Mouse (Mus musculus): ENCODE measurements at regions not wholly inside any gene's neighbourhood (a gene's known extent, or its start where the extent isn't known, plus 50 kb on each side); places are given as distances from the start of the nearest gene placed in this dataset.
A peak's percentile ranks its signal among the peaks of the same experiment; 100 is the strongest.

DNA sequence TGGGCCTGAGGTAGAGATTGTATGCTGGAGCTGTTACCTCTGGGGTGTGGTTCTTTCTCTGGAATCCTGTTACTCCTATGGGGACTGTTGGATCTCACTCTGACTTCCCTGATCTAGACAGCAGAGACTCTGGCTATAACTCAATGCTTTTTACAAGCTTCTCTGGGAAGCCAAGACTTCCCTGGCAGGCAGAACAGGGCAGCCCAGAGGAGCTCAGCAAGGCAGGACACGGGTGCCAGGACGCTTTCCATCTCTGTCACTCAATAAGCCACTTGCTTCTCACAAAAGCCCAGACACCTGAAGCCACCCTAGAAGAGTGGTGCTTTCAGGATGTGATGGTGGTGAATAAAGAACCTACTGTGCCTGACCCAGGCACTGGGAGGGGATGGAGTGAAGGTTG lies 174.0 kb downstream of the Cyp26b1 start:
- no peaks in the 10 kb centered on the region for H3K27me3 ChIP-seq (replicated peaks; ENCODE audit: insufficient read depth, low read length)
- WGBS: 57% methylated on average over 2 of the region's 2 CpGs

DNA sequence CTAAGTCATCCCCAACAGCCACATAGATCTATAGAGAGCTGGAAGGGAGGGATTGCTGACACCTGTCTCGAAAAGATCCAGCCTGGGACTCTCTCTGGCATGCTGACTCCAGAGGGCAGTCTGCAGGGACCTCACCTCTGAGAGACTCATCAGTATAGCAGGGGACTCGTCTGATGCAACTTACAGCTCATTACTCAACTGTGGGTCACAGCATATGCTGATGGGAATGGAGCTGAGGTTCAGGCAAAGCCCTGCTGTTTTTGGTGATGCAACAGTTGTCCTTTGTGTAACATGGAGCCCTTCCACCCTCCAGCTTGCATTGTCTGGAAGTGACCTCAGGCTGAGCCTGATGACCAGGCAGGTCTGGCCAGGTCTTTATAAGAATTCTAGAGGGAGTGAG lies 174.4 kb downstream of the Cyp26b1 start:
- H3K4me1 ChIP-seq (ENCODE audit: insufficient read depth, low read depth, low read length): peaks cover 3% of the 10 kb centered on the region; the same call in 1 of the 2 replicates
- no peak overlapping the region for H3K4me3 ChIP-seq (ENCODE audit: low read depth, low read length)
- H3K9me3 ChIP-seq (ENCODE audit: low read length): no peaks in the 10 kb centered on the region
- no peak overlapping the region for H3K9ac ChIP-seq (replicated peaks; ENCODE audit: low read depth)
- H3K27ac ChIP-seq (ENCODE audit: low read length): no peak overlapping the region
- no peak overlapping the region for H3K4me2 ChIP-seq (replicated peaks; ENCODE audit: low read depth, low read length)
- 49% methylated on average over 2 of the region's 2 CpGs for WGBS
- peak; percentile 14 for DNase-seq (ENCODE audit: low spot score)
- H3K36me3 ChIP-seq (ENCODE audit: insufficient read depth, low read length): no peaks in the 10 kb centered on the region
- ATAC-seq: no peak
- no peaks in the 10 kb centered on the region for H3K27me3 ChIP-seq (replicated peaks; ENCODE audit: insufficient read depth, low read length)
- TF ChIP-seq EP300 (IDR thresholded peaks at IDR 0.05): no peak
- TF ChIP-seq CTCF (IDR thresholded peaks at IDR 0.05): no peak

More for the DNA sequence above, 174.0 kb downstream of the Cyp26b1 start:
- H3K4me1 ChIP-seq (ENCODE audit: insufficient read depth, low read depth, low read length): peaks cover 3% of the 10 kb centered on the region; the same call in 1 of the 2 replicates
- H3K27ac ChIP-seq (ENCODE audit: low read length): no peak overlapping the region
- H3K9me3 ChIP-seq (ENCODE audit: low read length): no peaks in the 10 kb centered on the region
- no peak overlapping the region for H3K9ac ChIP-seq (replicated peaks; ENCODE audit: low read depth)
- DNase-seq (ENCODE audit: low spot score) (no peak), ATAC-seq (no peak)
- H3K4me3 ChIP-seq (ENCODE audit: low read depth, low read length): no peak overlapping the region
- no peaks in the 10 kb centered on the region for H3K36me3 ChIP-seq (ENCODE audit: insufficient read depth, low read length)
- no peak overlapping the region for H3K4me2 ChIP-seq (replicated peaks; ENCODE audit: low read depth, low read length)
- TF ChIP-seq CTCF (IDR thresholded peaks at IDR 0.05): no peak
- no peak for TF ChIP-seq EP300 (IDR thresholded peaks at IDR 0.05)

DNA sequence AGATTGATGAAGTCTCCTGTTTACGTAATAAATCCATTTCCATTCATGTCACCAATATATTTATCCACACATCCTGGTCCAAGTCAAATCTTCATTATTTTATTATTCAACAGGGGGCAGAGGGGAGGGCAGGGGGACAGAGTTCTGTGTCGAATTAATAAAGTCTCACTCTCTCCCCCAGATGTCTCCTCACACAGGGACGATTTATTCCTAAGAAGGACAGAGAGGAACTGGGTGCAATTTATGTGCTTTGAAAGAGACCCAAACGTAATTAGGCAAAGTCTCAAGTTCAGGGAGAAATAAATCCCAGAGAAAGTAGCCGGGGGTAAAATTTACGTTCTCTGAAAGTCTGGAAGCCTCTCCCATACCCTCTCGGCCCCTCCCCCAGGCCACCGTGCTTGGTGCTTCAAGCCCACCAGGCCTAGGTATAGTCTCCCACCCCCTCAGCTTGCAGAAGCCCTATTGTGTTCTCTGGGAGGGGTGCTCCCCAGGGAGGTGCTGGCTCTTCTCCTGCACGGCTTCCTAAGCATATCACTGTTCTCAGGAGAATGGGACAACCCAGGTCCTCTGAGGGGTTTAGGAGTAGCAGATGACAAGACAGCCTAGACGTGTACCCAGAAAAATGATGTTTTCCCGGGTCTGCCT lies 176.6 kb downstream of the Cyp26b1 start:
- no peak overlapping the region for H3K4me2 ChIP-seq (replicated peaks; ENCODE audit: low read depth, low read length)
- H3K27ac ChIP-seq (ENCODE audit: low read length): no peak overlapping the region
- DNase-seq (ENCODE audit: low spot score) (no peak), ATAC-seq (no peak)
- 59% methylated on average over 11 of the region's 11 CpGs for WGBS
- H3K36me3 ChIP-seq (ENCODE audit: insufficient read depth, low read length): no peaks in the 10 kb centered on the region
- no peaks in the 10 kb centered on the region for H3K4me1 ChIP-seq (ENCODE audit: insufficient read depth, low read depth, low read length)
- no peak overlapping the region for H3K9ac ChIP-seq (replicated peaks; ENCODE audit: low read depth)
- H3K27me3 ChIP-seq (replicated peaks; ENCODE audit: insufficient read depth, low read length): no peaks in the 10 kb centered on the region
- H3K4me3 ChIP-seq (ENCODE audit: low read depth, low read length): no peak overlapping the region
- TF ChIP-seq EP300 (IDR thresholded peaks at IDR 0.05): no peak
- no peak for TF ChIP-seq CTCF (IDR thresholded peaks at IDR 0.05)
- H3K9me3 ChIP-seq (ENCODE audit: low read length): no peaks in the 10 kb centered on the region

DNA sequence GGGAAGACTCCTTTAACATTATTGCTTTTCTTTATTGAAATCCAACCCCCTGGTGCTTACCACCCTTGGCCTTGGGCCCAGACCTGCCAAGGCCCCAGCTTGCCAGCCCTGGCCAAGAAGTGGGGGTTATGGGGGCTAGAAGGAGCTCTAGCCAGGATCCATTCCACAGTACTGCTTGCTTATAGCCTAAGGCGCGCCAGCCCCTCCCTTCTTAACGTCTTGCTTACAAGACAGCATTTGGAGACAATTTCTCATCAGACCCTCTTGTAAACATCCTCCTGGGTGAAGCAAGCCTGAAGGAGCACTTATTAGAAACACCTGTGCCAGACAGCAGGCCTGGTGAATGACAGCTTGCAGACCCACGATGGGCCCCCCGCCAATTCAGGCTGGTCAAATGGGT lies 179.3 kb downstream of the Cyp26b1 start:
- DNase-seq (ENCODE audit: low spot score): no peak
- no peaks in the 10 kb centered on the region for H3K9me3 ChIP-seq (ENCODE audit: low read length)

DNA sequence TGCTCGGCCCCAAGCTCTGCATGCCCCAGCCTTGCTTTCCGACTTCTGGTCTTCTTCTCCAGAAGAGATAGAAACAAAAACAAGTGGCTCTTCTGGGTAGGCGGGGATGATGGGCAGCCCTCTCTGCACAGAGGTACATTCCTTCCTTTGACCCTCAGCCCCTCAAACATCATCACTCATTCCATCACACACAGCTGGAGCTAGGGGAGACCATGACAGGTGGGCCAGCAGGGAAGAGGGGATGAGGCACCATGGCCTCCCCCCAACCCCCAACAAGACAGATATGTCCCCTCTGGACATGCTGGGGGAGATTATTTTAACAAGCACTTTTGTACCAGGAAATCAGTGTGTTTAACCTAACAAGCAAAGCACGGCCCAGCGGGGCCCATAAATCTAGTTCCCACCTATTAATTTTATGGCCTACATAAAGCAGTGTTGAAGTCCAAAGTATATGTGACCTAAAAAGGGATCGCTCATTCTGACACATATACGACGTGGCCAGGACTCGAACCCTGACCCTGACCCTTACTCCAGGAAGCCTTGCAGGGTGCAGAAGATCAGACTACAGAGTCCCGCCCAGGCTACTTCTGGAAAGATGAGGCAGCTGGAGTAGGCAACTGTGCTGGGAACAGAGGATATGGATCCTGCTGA lies 183.7 kb downstream of the Cyp26b1 start:
- TF ChIP-seq CTCF (IDR thresholded peaks at IDR 0.05) (no peak), EP300 (IDR thresholded peaks at IDR 0.05) (no peak)
- no peaks in the 10 kb centered on the region for H3K27me3 ChIP-seq (replicated peaks; ENCODE audit: insufficient read depth, low read length)
- ATAC-seq: no peak
- no peak overlapping the region for H3K27ac ChIP-seq (ENCODE audit: low read length)
- no peaks in the 10 kb centered on the region for H3K4me1 ChIP-seq (ENCODE audit: insufficient read depth, low read depth, low read length)
- H3K4me3 ChIP-seq (ENCODE audit: low read depth, low read length): no peak overlapping the region
- no peak overlapping the region for H3K4me2 ChIP-seq (replicated peaks; ENCODE audit: low read depth, low read length)
- no peaks in the 10 kb centered on the region for H3K36me3 ChIP-seq (ENCODE audit: insufficient read depth, low read length)
- H3K9me3 ChIP-seq (ENCODE audit: low read length): no peaks in the 10 kb centered on the region
- WGBS: 73% methylated on average over 10 of the region's 10 CpGs
- DNase-seq (ENCODE audit: low spot score): no peak
- H3K9ac ChIP-seq (replicated peaks; ENCODE audit: low read depth): no peak overlapping the region

More for the DNA sequence above, 179.3 kb downstream of the Cyp26b1 start:
- no peaks in the 10 kb centered on the region for H3K4me1 ChIP-seq (ENCODE audit: insufficient read depth, low read depth, low read length)
- TF ChIP-seq EP300 (IDR thresholded peaks at IDR 0.05): no peak
- no peak for TF ChIP-seq CTCF (IDR thresholded peaks at IDR 0.05)
- no peak for ATAC-seq
- no peak overlapping the region for H3K4me3 ChIP-seq (ENCODE audit: low read depth, low read length)
- WGBS: 53% methylated on average over 5 of the region's 5 CpGs
- H3K27ac ChIP-seq (ENCODE audit: low read length): no peak overlapping the region
- H3K4me2 ChIP-seq (replicated peaks; ENCODE audit: low read depth, low read length): no peak overlapping the region
- no peaks in the 10 kb centered on the region for H3K27me3 ChIP-seq (replicated peaks; ENCODE audit: insufficient read depth, low read length)
- no peaks in the 10 kb centered on the region for H3K36me3 ChIP-seq (ENCODE audit: insufficient read depth, low read length)
- no peak overlapping the region for H3K9ac ChIP-seq (replicated peaks; ENCODE audit: low read depth)

DNA sequence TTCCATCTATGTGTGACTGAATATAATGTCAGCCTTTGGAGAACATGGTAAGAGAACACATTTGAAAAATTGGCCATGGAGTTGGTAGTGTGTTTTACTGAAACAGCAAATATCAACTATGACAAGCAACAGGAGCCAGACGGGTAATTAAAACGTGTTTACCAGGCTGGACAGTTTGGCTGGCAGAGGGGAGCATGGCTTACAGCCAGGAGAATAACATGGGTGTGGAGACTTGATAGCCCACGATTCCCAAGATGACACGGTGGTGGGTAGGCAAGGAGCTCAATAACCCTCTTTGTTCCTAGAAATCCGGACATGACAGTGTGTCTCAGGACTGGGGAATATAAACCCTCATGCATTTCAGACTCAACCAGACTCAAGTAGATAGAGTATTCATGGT lies 185.2 kb downstream of the Cyp26b1 start:
- TF ChIP-seq EP300 (IDR thresholded peaks at IDR 0.05) (no peak), CTCF (IDR thresholded peaks at IDR 0.05) (no peak)
- Histone ChIP-seq H3K27ac (ENCODE audit: low read length) (no peak overlapping the region), H3K9ac (replicated peaks; ENCODE audit: low read depth) (no peak overlapping the region), H3K27me3 (replicated peaks; ENCODE audit: insufficient read depth, low read length) (no peaks in the 10 kb centered on the region), H3K4me1 (ENCODE audit: insufficient read depth, low read depth, low read length) (no peaks in the 10 kb centered on the region), H3K9me3 (ENCODE audit: low read length) (no peaks in the 10 kb centered on the region), H3K4me3 (ENCODE audit: low read depth, low read length) (no peak overlapping the region), H3K4me2 (replicated peaks; ENCODE audit: low read depth, low read length) (no peak overlapping the region), H3K36me3 (ENCODE audit: insufficient read depth, low read length) (no peaks in the 10 kb centered on the region)
- 76% methylated on average over 5 of the region's 5 CpGs for WGBS
- DNase-seq (ENCODE audit: low spot score) (no peak), ATAC-seq (no peak)

All from lung, postnatal 0 days (tissue).